ENCODE assay signal across 8 mouse cellular contexts in the genomic region with DNA sequence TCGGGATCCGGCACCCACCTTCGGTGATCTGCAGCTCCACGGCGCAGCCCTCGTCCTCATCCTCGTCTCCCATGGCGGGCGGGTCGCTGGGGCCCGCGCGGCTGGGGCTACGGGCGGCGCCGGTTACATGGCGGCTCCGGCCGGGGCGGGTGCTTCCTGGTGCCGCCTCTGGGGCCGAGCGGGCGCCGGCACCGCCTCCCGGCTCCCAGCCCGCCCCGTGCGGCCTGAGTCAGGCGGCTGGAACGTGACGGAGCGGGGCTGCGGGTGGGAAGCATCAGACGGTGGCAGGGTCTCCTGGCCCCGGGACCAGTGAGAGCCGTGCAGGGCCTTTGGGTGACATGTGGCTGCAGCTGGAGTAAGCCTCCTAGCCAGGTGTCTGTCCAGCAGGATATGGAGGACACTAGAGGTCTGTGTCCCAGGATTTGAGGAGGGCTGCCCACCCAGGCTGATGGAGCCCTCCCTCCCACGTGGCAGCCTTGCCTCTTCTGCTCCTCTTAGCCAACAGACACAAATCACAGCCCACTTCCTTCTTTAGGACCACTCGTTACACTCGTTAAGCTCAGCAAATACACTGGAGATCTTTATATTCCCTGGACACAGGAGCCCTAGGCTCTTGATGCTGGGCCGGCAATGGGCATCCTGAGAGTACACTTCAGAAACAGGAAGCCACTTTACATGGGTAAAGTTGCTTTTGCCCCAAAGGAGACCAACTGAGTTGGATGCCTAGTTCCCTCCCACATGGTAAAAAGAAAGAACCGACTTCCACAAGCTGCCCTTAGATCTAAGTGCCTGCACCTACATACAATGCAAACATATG. TPM values are rescaled to one million over a fixed set of nuclear protein-coding genes. Genes with fewer than 3 reads are reported as not detected.
A peak's percentile ranks its signal among the peaks of the same experiment; 100 is the strongest.
DNase-seq lines count a peak whose midpoint lies in the region; ATAC-seq and TF ChIP-seq lines count a peak whose summit lies in the region.

A gene (minus strand): TSS at position 162 of the 817 bp plus-strand sequence.

- WGBS in hindbrain, embryonic 12.5 days = 2% methylated on average over 41 of the region's 44 CpGs
- whole genome bisulfite sequencing in lung, postnatal 0 days = 7% methylated on average over 23 of the region's 44 CpGs

- no peak within 1 kb of the TSS for H3K27ac ChIP-seq in hindbrain, embryonic 12.5 days
- H3K27ac ChIP-seq in lung, postnatal 0 days (ENCODE audit: low read length) = peak within 1 kb of the TSS; percentile 78

- peak; percentile 86 for DNase-seq in Muller cell, postnatal 12 days (ENCODE audit: inconsistent ontology term)
- peak; percentile 59 for DNase-seq in cerebellum, adult 9-10 months
- peak; percentile 45 to 67 for DNase-seq in frontal cortex, postnatal 36 days (ENCODE audit: low spot score in 2 of 2)
- peak; percentile 38 to 60 for DNase-seq in layer of hippocampus, postnatal 14 days (ENCODE audit: low spot score in 2 of 2)
- DNase-seq in lung, postnatal 0 days (ENCODE audit: low spot score) = peak; percentile 87
- DNase-seq in ovary, postnatal 10 days (ENCODE audit: low spot score) = peak; percentile 49
- peak; percentile 78 for DNase-seq in urinary bladder, postnatal 14 days (ENCODE audit: low spot score)

- no peaks in the 10 kb centered on the region for H3K36me3 ChIP-seq in hindbrain, embryonic 12.5 days
- H3K36me3 ChIP-seq in lung, postnatal 0 days (ENCODE audit: insufficient read depth, low read length) = peaks cover 4% of the 10 kb centered on the region; the same call in 1 of the 2 replicates

- H3K9me3 ChIP-seq in hindbrain, embryonic 12.5 days (replicated peaks) = no peaks in the 10 kb centered on the region
- no peaks in the 10 kb centered on the region for H3K9me3 ChIP-seq in lung, postnatal 0 days (ENCODE audit: low read length)

- peak; percentile 7 for TF ChIP-seq CTCF in lung, postnatal 0 days (IDR thresholded peaks at IDR 0.05)

- ATAC-seq in hindbrain, embryonic 12.5 days (ENCODE audit: low FRiP score) = peak; percentile 76
- ATAC-seq in lung, postnatal 0 days = peak; percentile 94

- peaks cover 21% of the 10 kb centered on the region for H3K4me1 ChIP-seq in hindbrain, embryonic 12.5 days
- peaks cover 7% of the 10 kb centered on the region; the same call in 1 of the 2 replicates for H3K4me1 ChIP-seq in lung, postnatal 0 days (ENCODE audit: insufficient read depth, low read depth, low read length)

- H3K9ac ChIP-seq in hindbrain, embryonic 12.5 days = peak within 1 kb of the TSS; percentile 70
- H3K9ac ChIP-seq in lung, postnatal 0 days (replicated peaks; ENCODE audit: low read depth) = peak within 1 kb of the TSS; percentile 74

- H3K4me3 ChIP-seq in hindbrain, embryonic 12.5 days = peak within 1 kb of the TSS; percentile 64
- peak within 1 kb of the TSS; percentile 81 for H3K4me3 ChIP-seq in lung, postnatal 0 days (ENCODE audit: low read depth, low read length)

- TF ChIP-seq EP300 in lung, postnatal 0 days (IDR thresholded peaks at IDR 0.05) = no peak

- H3K4me2 ChIP-seq in hindbrain, embryonic 12.5 days (replicated peaks) = peak within 1 kb of the TSS; percentile 98
- H3K4me2 ChIP-seq in lung, postnatal 0 days (replicated peaks; ENCODE audit: low read depth, low read length) = peak within 1 kb of the TSS; percentile 91

- H3K27me3 ChIP-seq in hindbrain, embryonic 12.5 days = peaks cover 68% of the 10 kb centered on the region
- H3K27me3 ChIP-seq in lung, postnatal 0 days (replicated peaks; ENCODE audit: insufficient read depth, low read length) = no peaks in the 10 kb centered on the region

RNA-seq across cellular contexts. Expression of the gene that starts here (rescaled TPM):
- polyA plus RNA-seq in hindbrain, embryonic 12.5 days (2016; fragmentation: Nextera tagmentation; extraction: Ambion mirVana) = 13.2 and 14.4 TPM in 2 replicates
- total RNA-seq in layer of hippocampus, postnatal 14 days (2021) = 10 to 100 TPM; 27.9 to 30.6 TPM
- polyA plus RNA-seq in lung, postnatal 0 days (2015; fragmentation: Nextera tagmentation; extraction: Ambion mirVana) = 36.7 and 40.6 TPM in 2 replicates
